Mouse (Mus musculus) forebrain, postnatal 0 days (tissue): ENCODE data around the gene Ccdc124. TPM values are rescaled to one million over a fixed set of nuclear protein-coding genes. Genes with fewer than 3 reads are reported as not detected.

Experiments
- ATAC-seq: fragments of 200-750 bp; cut with Nextera tagmentation; 2 replicates; pipeline ENCODE4 v1.8.0; 2017; ENCODE audit warnings: mild to moderate bottlenecking, moderate library complexity
- DNase-seq: peaks from one replicate; pipeline ENCODE4 v3.0.0-alpha.2; 2015
- H3K27ac ChIP-seq: fragments of 300-500 bp; sonication (generic); 2 replicates; pipeline ENCODE4 v1.5.1; 2014; ENCODE audit warnings: low read depth, mild to moderate bottlenecking, antibody characterized with exemption, low read length, moderate library complexity, mixed read lengths
- H3K27me3 ChIP-seq: fragments of 300-500 bp; sonication (generic); 2 replicates; pipeline ENCODE4 v1.6.1; 2014; ENCODE audit warnings: mild to moderate bottlenecking, low read length, mixed read lengths; ENCODE audit not compliant: insufficient read depth
- H3K36me3 ChIP-seq: fragments of 300-500 bp; sonication (generic); 2 replicates; pipeline ENCODE4 v1.6.1; 2014; ENCODE audit warnings: mild to moderate bottlenecking, moderate library complexity; ENCODE audit not compliant: insufficient read depth
- H3K4me1 ChIP-seq: fragments of 300-500 bp; sonication (generic); 2 replicates; pipeline ENCODE4 v1.6.1; 2014; ENCODE audit warnings: antibody characterized with exemption; ENCODE audit not compliant: insufficient read depth
- H3K4me2 ChIP-seq: fragments of 300-500 bp; sonication (generic); 2 replicates; pipeline ENCODE4 v1.6.1; 2014; ENCODE audit warnings: low read depth, mild to moderate bottlenecking, moderate library complexity
- H3K4me3 ChIP-seq: fragments of 300-500 bp; sonication (generic); 2 replicates; pipeline ENCODE4 v1.5.1; 2014; ENCODE audit warnings: low read depth, low read length, mixed read lengths
- H3K9ac ChIP-seq: fragments of 300-500 bp; sonication (generic); 2 replicates; pipeline ENCODE4 v1.6.1; 2014; ENCODE audit warnings: mild to moderate bottlenecking
- H3K9me3 ChIP-seq: fragments of 300-500 bp; sonication (generic); 2 replicates; pipeline ENCODE4 v1.6.1; 2016; ENCODE audit warnings: low read length
- CTCF ChIP-seq: sonication (generic); IDR thresholded peaks from 2 replicates; pipeline ENCODE4 v1.5.1; 2016; ENCODE audit warnings: antibody characterized with exemption, control low read depth, low read depth
- WGBS: fragments of 180-500 bp; shearing (Covaris S2); extraction: QIAGEN DNeasy Blood & Tissue Kit; methylation state at CpG from one replicate; pipeline ENCODE4 v1.1.7; 2014; 5-methylcytosine and 5-hydroxymethylcytosine counted together
- polyA plus RNA-seq: library from polyadenylated mRNA; unstranded; fragments of >200 nt; fragmentation: Nextera tagmentation; extraction: Ambion mirVana; gene quantifications from 2 replicates; pipeline ENCODE4 v1.2.1, GENCODE M21; 2015
- total RNA-seq: library from RNA; depleted of rRNA; stranded (reverse); fragments of >200 nt; gene quantifications from 2 replicates; pipeline ENCODE4 v1.2.3, GENCODE M21; 2014

Ccdc124 gene
- total and polyA plus RNA-seq, 2 experiments from 2014 or later = 34.7 to 161 TPM

GRCm38 (mm10) chr8:70869199-70869571 lies 4.5 kb downstream of the Ccdc124 start:
- H3K4me3 ChIP-seq = no peak overlapping the region
- no peak for DNase-seq
- no peaks in the 10 kb centered on the region for H3K27me3 ChIP-seq
- peaks cover 21% of the 10 kb centered on the region for H3K4me1 ChIP-seq
- peak overlapping the region; percentile 8 for H3K4me2 ChIP-seq
- ATAC-seq = no peak
- 0 out of 2 replicates have a peak, but pooled peaks cover 8% of the 10 kb centered on the region for H3K36me3 ChIP-seq
- no peak for TF ChIP-seq CTCF
- 48% methylated on average over 5 of the region's 5 CpGs for WGBS
- peak overlapping the region; percentile 64 for H3K27ac ChIP-seq
- H3K9me3 ChIP-seq = no peaks in the 10 kb centered on the region
- peak overlapping the region; percentile 35 for H3K9ac ChIP-seq

GRCm38 (mm10) chr8:70868559-70869198 lies 5.1 kb downstream of the Ccdc124 start:
- no peak; the same call in none of the 2 replicates for TF ChIP-seq CTCF
- H3K4me1 ChIP-seq = peaks cover 23% of the 10 kb centered on the region
- 21% methylated on average over 40 of the region's 40 CpGs for WGBS

GRCm38 (mm10) chr8:70866566-70866965 lies 7.2 kb downstream of the Ccdc124 start:
- Histone ChIP-seq H3K36me3 (0 out of 2 replicates have a peak, but pooled peaks cover 8% of the 10 kb centered on the region), H3K4me1 (peaks cover 18% of the 10 kb centered on the region), H3K4me3 (no peak overlapping the region), H3K27me3 (no peaks in the 10 kb centered on the region), H3K4me2 (no peak overlapping the region), H3K27ac (no peak overlapping the region), H3K9ac (no peak overlapping the region), H3K9me3 (no peaks in the 10 kb centered on the region)
- ATAC-seq (no peak), DNase-seq (no peak)
- TF ChIP-seq CTCF = no peak
- 82% methylated on average over 7 of the region's 7 CpGs for WGBS

More at GRCm38 (mm10) chr8:70868559-70869198, 5.1 kb downstream of the Ccdc124 start:
- H3K27ac ChIP-seq = peak overlapping the region; percentile 64
- no peak overlapping the region for H3K4me3 ChIP-seq
- H3K27me3 ChIP-seq = no peaks in the 10 kb centered on the region
- peak overlapping the region; percentile 35 for H3K9ac ChIP-seq
- ATAC-seq (no peak), DNase-seq (peak; percentile 41)
- H3K36me3 ChIP-seq = 0 out of 2 replicates have a peak, but pooled peaks cover 8% of the 10 kb centered on the region
- H3K4me2 ChIP-seq = peak overlapping the region; percentile 8
- H3K9me3 ChIP-seq = no peaks in the 10 kb centered on the region

- Histone ChIP-seq H3K4me3 (peak overlapping the region; percentile 49), H3K9me3 (no peaks in the 10 kb centered on the region), H3K27me3 (no peaks in the 10 kb centered on the region), H3K4me1 (peaks cover 18% of the 10 kb centered on the region), H3K36me3 (0 out of 2 replicates have a peak, but pooled peaks cover 8% of the 10 kb centered on the region), H3K9ac (peak overlapping the region; percentile 42; the same call in 1 of the 2 replicates), H3K27ac (peak overlapping the region; percentile 92), H3K4me2 (peak overlapping the region; percentile 90)
- WGBS = 5% methylated on average over 12 of the region's 12 CpGs
- DNase-seq (no peak), ATAC-seq (peak; percentile 5)
- TF ChIP-seq CTCF = no peak
These were observed 7.7 kb downstream of the Ccdc124 start for GRCm38 (mm10) chr8:70866001-70866520.

- WGBS = under 1% methylated on average over 46 of the region's 46 CpGs
- Histone ChIP-seq H3K4me3 (peak overlapping the region; percentile 49), H3K27me3 (no peaks in the 10 kb centered on the region), H3K9me3 (no peaks in the 10 kb centered on the region), H3K4me2 (peak overlapping the region; percentile 90), H3K36me3 (0 out of 2 replicates have a peak, but pooled peaks cover 8% of the 10 kb centered on the region), H3K4me1 (peaks cover 18% of the 10 kb centered on the region), H3K27ac (peak overlapping the region; percentile 92), H3K9ac (peak overlapping the region; percentile 65)
- peak; percentile 100 for DNase-seq
- no peak; the same call in 1 of the 2 replicates for TF ChIP-seq CTCF
- ATAC-seq = peak; percentile 87
These were observed 8.3 kb downstream of the Ccdc124 start for GRCm38 (mm10) chr8:70865350-70866000.

GRCm38 (mm10) chr8:70864712-70865221 lies 9.0 kb downstream of the Ccdc124 start:
- ATAC-seq (no peak; the same call in 1 of the 2 replicates), DNase-seq (no peak)
- no peak for TF ChIP-seq CTCF
- Histone ChIP-seq H3K4me1 (peaks cover 18% of the 10 kb centered on the region), H3K27ac (peak overlapping the region; percentile 92), H3K36me3 (0 out of 2 replicates have a peak, but pooled peaks cover 8% of the 10 kb centered on the region), H3K9ac (peak overlapping the region; percentile 65), H3K4me3 (peak overlapping the region; percentile 49), H3K9me3 (no peaks in the 10 kb centered on the region), H3K27me3 (no peaks in the 10 kb centered on the region), H3K4me2 (peak overlapping the region; percentile 90)
- whole genome bisulfite sequencing = 2% methylated on average over 24 of the region's 24 CpGs
